Mouse (Mus musculus) liver, embryonic 15.5 days (tissue): ENCODE results near the gene 3110040M04Rik. TPM values are rescaled to one million over a fixed set of nuclear protein-coding genes. Genes with fewer than 3 reads are reported as not detected.

ENCODE experiments used
- ATAC-seq: fragments of 200-750 bp; cut with Nextera tagmentation; 2 replicates; pipeline ENCODE4 v1.8.0; 2017; ENCODE audit warnings: moderate number of reproducible peaks, mild to moderate bottlenecking, moderate library complexity; ENCODE audit not compliant: insufficient read depth
- H3K27ac ChIP-seq: fragments of 300-500 bp; sonication (generic); replicated peaks from 2 replicates; pipeline ENCODE4 v1.5.1; 2015; ENCODE audit warnings: mild to moderate bottlenecking, inconsistent platforms
- H3K27me3 ChIP-seq: fragments of 300-500 bp; sonication (generic); 2 replicates; pipeline ENCODE4 v1.6.1; 2015; ENCODE audit warnings: mild to moderate bottlenecking, inconsistent platforms
- H3K36me3 ChIP-seq: fragments of 300-500 bp; sonication (generic); replicated peaks from 2 replicates; pipeline ENCODE4 v1.6.1; 2015; ENCODE audit warnings: moderate library complexity, mild to moderate bottlenecking, inconsistent platforms
- H3K4me1 ChIP-seq: fragments of 300-500 bp; sonication (generic); replicated peaks from 2 replicates; pipeline ENCODE4 v1.6.1; 2015; ENCODE audit warnings: inconsistent platforms
- H3K4me2 ChIP-seq: fragments of 300-500 bp; sonication (generic); 2 replicates; pipeline ENCODE4 v1.6.1; 2015; ENCODE audit warnings: moderate library complexity, mild to moderate bottlenecking, inconsistent platforms
- H3K4me3 ChIP-seq: fragments of 300-500 bp; sonication (generic); replicated peaks from 2 replicates; pipeline ENCODE4 v1.5.1; 2015; ENCODE audit warnings: mild to moderate bottlenecking, inconsistent platforms
- H3K9ac ChIP-seq: fragments of 300-500 bp; sonication (generic); 2 replicates; pipeline ENCODE4 v1.6.1; 2015; ENCODE audit warnings: moderate library complexity, mild to moderate bottlenecking, inconsistent platforms
- H3K9me3 ChIP-seq: fragments of 300-500 bp; sonication (generic); replicated peaks from 2 replicates; pipeline ENCODE4 v1.6.1; 2016; ENCODE audit warnings: inconsistent platforms
- WGBS: fragments of 180-500 bp; shearing (Covaris S2); methylation state at CpG from one replicate; pipeline ENCODE4 v1.1.7; 2015; ENCODE audit warnings: mixed read lengths; ENCODE audit not compliant: insufficient replicate concordance; 5-methylcytosine and 5-hydroxymethylcytosine counted together
- polyA plus RNA-seq: library from polyadenylated mRNA; unstranded; fragments of >200 nt; fragmentation: Nextera tagmentation; extraction: Ambion mirVana; gene quantifications from 2 replicates; pipeline ENCODE4 v1.2.1, GENCODE M21; 2015

Gene 3110040M04Rik
- polyA plus RNA-seq, 1 experiment from 2014 or later: 0.39 TPM

DNA sequence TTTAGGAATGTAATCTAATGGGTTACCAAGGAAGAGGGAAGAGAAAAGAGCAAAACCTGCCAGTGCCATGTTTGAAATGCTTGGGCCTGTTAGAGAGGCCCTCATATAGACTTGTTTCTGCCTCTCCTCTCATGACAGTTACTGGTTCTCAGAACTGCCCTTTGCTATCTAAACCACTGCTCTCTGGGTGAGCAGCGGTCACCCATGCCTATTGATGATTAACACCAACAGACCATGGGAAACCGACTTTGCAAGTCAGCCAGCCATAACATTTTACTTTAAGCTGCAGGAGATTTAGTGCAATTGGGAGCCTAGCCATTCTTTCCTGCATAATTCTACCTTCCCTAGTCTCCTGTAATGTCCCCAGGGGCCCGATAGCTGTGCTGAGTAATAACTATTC lies 12.5 kb downstream of the 3110040M04Rik start:
- Histone ChIP-seq H3K4me1 (peaks cover 17% of the 10 kb centered on the region), H3K36me3 (no peaks in the 10 kb centered on the region), H3K4me3 (no peak overlapping the region), H3K4me2 (no peak overlapping the region), H3K9me3 (no peaks in the 10 kb centered on the region), H3K27ac (peak overlapping the region; percentile 1; the same call in 1 of the 2 replicates), H3K27me3 (no peaks in the 10 kb centered on the region), H3K9ac (no peak overlapping the region)
- peak; percentile 53; the same call in 1 of the 2 replicates for ATAC-seq
- WGBS: 30% methylated on average over 3 of the region's 3 CpGs

DNA sequence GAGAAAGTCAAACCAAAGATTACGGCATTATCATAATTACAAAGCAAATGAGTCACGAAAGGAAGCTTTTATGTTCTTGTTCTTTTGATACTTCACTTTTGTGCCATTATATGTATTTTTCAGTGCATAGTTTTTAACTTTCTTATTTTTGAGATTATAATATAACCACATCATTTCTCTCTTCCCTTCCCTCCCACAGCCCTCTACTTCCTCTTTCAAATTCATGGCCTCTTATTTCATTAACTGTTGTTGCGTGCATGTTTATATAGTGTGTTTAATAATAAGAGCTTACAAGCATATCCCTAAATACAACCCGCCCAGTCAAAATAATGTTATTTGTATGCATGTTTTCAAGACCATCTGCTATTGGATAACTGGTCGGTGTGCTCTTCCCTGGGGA lies 15.1 kb downstream of the 3110040M04Rik start:
- WGBS: 79% methylated on average over 5 of the region's 5 CpGs
- Histone ChIP-seq H3K27ac (no peak overlapping the region), H3K9me3 (no peaks in the 10 kb centered on the region), H3K4me2 (no peak overlapping the region), H3K9ac (no peak overlapping the region), H3K36me3 (no peaks in the 10 kb centered on the region), H3K4me1 (peaks cover 12% of the 10 kb centered on the region), H3K27me3 (no peaks in the 10 kb centered on the region), H3K4me3 (no peak overlapping the region)
- no peak for ATAC-seq

DNA sequence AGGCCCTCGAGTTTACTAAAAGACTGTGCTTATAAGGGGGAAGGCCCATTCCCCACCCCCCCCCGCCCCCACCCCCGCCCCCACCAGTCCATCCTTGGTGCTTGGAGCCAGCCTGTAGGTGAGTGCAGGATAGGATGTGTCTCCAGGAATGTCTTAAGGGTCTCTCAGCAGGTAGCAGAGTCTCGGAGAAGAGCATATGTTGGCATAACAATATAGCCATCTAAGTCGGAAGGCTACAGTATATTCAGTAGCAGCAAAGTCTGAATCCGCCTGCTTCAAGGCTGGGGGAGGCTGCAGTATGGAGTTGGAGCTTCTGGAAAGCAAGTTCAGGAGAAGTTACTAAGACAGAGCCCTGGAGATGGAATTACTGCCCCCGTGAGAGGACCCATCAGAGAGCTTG lies 16.2 kb downstream of the 3110040M04Rik start:
- no peaks in the 10 kb centered on the region for H3K27me3 ChIP-seq
- peaks cover 12% of the 10 kb centered on the region for H3K4me1 ChIP-seq
- no peak overlapping the region for H3K4me2 ChIP-seq
- 73% methylated on average over 7 of the region's 7 CpGs for WGBS
- H3K9ac ChIP-seq: no peak overlapping the region
- no peaks in the 10 kb centered on the region for H3K9me3 ChIP-seq
- H3K4me3 ChIP-seq: no peak overlapping the region
- no peak for ATAC-seq
- no peak overlapping the region for H3K27ac ChIP-seq
- no peaks in the 10 kb centered on the region for H3K36me3 ChIP-seq

DNA sequence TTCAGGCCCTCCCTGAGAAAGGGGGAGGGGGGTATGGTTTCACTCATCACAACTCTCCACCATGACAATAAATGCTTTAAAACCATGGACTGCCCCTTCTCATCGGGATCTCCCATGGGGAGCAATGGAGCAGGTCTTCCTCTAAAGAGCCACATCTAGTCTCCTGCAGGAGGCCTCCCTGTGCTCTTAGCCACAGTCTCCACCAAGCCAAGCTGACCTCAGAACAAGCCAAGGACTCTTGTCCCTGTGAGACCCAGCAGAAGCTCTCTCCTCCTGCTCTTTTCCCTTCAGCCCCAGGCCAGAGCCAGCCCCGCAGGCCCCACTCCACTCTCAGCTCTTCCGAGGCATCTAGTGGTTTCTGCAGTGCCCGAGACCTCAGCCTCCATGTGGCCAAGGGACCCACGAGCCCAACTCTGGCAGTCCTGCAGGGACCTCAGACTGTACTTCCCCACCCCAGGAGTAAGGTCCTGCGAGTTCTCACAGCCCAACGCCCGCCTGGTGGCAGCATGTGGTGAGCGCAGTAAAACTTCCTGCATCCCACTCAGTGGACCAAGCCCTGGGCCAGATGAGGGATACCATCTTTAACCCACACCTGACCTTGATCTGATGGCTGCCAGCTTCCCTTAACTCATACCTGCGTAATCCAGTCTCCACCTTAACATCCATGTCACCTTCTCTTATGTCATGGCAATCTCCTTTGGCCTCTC lies 18.8 kb downstream of the 3110040M04Rik start:
- H3K4me1 ChIP-seq: no peaks in the 10 kb centered on the region

DNA sequence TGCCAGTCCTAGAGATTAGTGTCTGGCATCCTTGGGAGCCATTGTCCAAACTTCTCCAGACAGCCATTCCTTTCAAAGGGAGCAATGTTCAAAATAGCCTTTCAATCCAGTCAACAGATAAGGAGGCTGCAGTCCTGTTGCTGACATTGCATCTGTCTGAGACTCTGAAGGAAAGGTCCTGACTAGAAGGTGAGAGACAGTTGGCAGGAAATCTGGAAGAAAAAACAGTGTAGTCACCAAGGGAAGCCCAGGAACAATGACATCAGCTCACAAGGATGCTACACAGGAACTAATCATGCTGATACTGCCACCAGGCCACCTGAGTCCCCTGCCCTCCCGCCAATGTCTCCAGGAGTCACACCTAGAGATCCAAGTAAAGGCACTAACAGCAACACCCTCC lies 19.5 kb downstream of the 3110040M04Rik start:
- Histone ChIP-seq H3K27me3 (no peaks in the 10 kb centered on the region), H3K4me3 (no peak overlapping the region), H3K27ac (no peak overlapping the region), H3K36me3 (no peaks in the 10 kb centered on the region), H3K4me1 (no peaks in the 10 kb centered on the region), H3K4me2 (no peak overlapping the region), H3K9me3 (no peaks in the 10 kb centered on the region), H3K9ac (no peak overlapping the region)
- WGBS: 36% methylated on average over 1 of the region's 1 CpGs
- no peak for ATAC-seq

More for the DNA sequence above, 18.8 kb downstream of the 3110040M04Rik start:
- no peak for ATAC-seq
- 60% methylated on average over 10 of the region's 10 CpGs for WGBS
- Histone ChIP-seq H3K9ac (no peak overlapping the region), H3K27ac (no peak overlapping the region), H3K36me3 (no peaks in the 10 kb centered on the region), H3K9me3 (no peaks in the 10 kb centered on the region), H3K4me2 (no peak overlapping the region), H3K4me3 (no peak overlapping the region), H3K27me3 (no peaks in the 10 kb centered on the region)

DNA sequence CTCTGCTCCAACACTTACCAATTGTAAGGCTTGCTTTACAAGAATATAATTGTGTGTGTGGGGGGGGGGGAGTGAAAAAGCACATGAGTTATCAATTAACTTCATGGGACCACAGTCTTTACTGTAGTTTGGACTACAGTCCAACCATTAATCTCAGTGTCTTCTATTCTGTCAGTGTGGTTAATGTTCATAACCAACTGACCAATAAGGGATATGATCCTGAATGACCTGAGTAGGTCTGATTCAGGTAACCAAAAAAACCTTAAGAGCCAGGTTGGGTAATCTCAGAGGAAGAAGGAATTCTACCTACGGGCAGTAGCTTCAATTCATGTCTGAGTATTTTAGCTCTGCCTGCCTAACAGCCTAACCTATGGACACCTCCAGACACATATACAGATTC lies 20.6 kb downstream of the 3110040M04Rik start:
- no peaks in the 10 kb centered on the region for H3K36me3 ChIP-seq
- H3K27ac ChIP-seq: no peak overlapping the region
- WGBS: 49% methylated on average over 1 of the region's 1 CpGs

DNA sequence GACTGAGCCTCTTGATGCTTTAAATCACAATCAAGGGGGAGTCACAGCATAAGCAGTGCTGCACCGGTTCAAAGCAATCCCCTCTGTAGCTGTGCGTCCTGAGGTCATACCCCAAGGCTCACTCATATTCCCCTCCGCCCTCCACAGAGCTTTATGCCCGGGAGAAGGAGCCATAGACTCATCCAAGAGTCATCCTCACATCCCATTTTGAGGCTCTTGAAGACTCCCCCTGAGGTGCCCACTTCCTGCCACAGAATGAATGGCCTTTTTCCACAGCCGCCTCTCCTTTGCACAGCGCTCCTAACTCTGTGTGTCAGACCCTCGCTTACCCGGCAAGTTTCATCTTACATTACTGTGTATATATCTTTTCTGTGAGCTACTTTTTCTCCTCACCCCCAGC lies 23.6 kb downstream of the 3110040M04Rik start:
- 52% methylated on average over 8 of the region's 8 CpGs for WGBS
- Histone ChIP-seq H3K4me3 (no peak overlapping the region), H3K36me3 (no peaks in the 10 kb centered on the region), H3K4me1 (no peaks in the 10 kb centered on the region), H3K9me3 (no peaks in the 10 kb centered on the region), H3K27ac (no peak overlapping the region), H3K4me2 (no peak overlapping the region), H3K27me3 (no peaks in the 10 kb centered on the region), H3K9ac (no peak overlapping the region)
- ATAC-seq: no peak

More for the DNA sequence above, 20.6 kb downstream of the 3110040M04Rik start:
- ATAC-seq: no peak
- H3K9ac ChIP-seq: no peak overlapping the region
- no peak overlapping the region for H3K4me3 ChIP-seq
- no peaks in the 10 kb centered on the region for H3K9me3 ChIP-seq
- no peaks in the 10 kb centered on the region for H3K4me1 ChIP-seq
- no peak overlapping the region for H3K4me2 ChIP-seq
- no peaks in the 10 kb centered on the region for H3K27me3 ChIP-seq

DNA sequence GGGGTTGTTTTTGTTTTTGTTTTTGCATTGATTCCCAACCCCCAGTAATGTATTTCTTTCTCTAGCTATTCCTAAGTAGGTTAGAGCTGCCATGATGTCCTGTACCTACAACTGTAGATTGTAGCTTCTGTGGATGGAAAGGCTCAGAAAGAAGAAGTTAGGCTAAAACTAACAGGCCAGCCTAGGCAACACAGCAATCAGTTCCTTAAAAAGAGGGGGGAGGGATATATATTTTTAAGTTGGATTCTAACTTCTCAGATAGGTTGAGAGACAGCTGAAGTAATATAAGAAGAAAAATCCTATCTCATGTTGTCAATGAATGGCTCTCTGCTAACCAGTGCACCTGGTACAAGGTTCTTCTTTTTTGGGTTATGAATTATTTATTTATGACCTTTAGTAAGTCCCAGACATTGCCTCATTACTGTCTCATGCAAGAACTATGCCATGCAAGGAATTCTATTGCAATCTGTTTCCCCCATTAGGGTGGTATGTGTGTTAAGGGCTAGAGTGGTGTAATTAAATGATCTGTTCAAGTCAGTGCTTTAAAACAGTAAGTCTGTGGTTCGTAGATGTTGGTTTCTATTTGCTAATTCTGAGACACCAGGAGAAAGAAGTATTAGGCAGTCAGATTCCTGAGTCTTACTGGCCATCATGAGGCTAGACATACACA lies 24.5 kb downstream of the 3110040M04Rik start:
- 35% methylated on average over 1 of the region's 1 CpGs for WGBS
- Histone ChIP-seq H3K36me3 (no peaks in the 10 kb centered on the region), H3K27ac (no peak overlapping the region)

DNA sequence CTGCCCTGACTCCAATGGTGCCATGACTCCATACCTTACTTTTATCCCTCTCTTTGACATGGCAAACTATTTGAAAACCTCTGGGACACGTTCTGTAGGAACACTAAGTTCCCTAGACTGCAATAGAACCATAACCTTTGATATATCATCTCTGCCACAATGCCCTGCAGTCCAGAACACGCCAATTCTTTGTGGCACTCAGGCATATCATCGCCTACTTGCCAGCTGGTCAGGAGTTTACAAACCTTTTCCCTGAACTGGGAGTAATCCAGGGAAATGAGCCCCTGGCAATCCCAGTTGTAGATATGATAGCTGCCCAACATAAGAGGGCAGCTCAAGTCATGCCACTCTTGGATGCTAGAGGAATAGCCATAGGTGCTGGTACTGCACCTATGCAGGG lies 28.4 kb downstream of the 3110040M04Rik start:
- 59% methylated on average over 3 of the region's 3 CpGs for WGBS
- no peaks in the 10 kb centered on the region for H3K36me3 ChIP-seq
- ATAC-seq: no peak
- no peak overlapping the region for H3K4me2 ChIP-seq
- H3K9ac ChIP-seq: no peak overlapping the region
- H3K27ac ChIP-seq: no peak overlapping the region
- H3K27me3 ChIP-seq: no peaks in the 10 kb centered on the region
- no peak overlapping the region for H3K4me3 ChIP-seq
- no peaks in the 10 kb centered on the region for H3K4me1 ChIP-seq
- H3K9me3 ChIP-seq: no peaks in the 10 kb centered on the region

More for the DNA sequence above, 24.5 kb downstream of the 3110040M04Rik start:
- H3K4me3 ChIP-seq: no peak overlapping the region
- ATAC-seq: no peak
- H3K4me2 ChIP-seq: no peak overlapping the region
- no peaks in the 10 kb centered on the region for H3K9me3 ChIP-seq
- H3K4me1 ChIP-seq: no peaks in the 10 kb centered on the region
- H3K9ac ChIP-seq: no peak overlapping the region
- no peaks in the 10 kb centered on the region for H3K27me3 ChIP-seq

DNA sequence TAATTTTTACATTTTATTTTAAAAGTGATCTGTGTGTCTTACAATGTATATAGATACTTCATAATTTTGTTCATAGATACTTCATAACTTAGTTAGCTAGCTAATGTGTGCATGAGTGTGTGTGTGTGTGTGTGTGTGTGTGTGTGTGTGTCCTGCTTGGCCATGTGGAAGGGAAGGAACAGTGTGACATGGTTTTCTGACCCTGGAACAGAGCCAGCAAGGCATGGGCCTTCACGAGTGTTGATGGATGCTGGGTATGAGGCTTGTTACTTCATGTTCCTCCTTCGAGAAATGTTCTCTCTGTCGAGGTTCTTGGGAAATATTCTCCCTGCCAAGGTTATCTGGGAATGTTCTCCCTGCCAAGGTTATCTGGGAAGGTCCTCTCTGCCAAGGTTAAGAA lies 29.8 kb downstream of the 3110040M04Rik start:
- no peaks in the 10 kb centered on the region for H3K27me3 ChIP-seq
- H3K9ac ChIP-seq: no peak overlapping the region
- WGBS: 62% methylated on average over 3 of the region's 3 CpGs
- H3K27ac ChIP-seq: no peak overlapping the region
- no peak overlapping the region for H3K4me3 ChIP-seq
- H3K9me3 ChIP-seq: no peaks in the 10 kb centered on the region
- H3K36me3 ChIP-seq: no peaks in the 10 kb centered on the region
- peaks cover 7% of the 10 kb centered on the region; the same call in 1 of the 2 replicates for H3K4me1 ChIP-seq
- ATAC-seq: no peak
- no peak overlapping the region for H3K4me2 ChIP-seq

DNA sequence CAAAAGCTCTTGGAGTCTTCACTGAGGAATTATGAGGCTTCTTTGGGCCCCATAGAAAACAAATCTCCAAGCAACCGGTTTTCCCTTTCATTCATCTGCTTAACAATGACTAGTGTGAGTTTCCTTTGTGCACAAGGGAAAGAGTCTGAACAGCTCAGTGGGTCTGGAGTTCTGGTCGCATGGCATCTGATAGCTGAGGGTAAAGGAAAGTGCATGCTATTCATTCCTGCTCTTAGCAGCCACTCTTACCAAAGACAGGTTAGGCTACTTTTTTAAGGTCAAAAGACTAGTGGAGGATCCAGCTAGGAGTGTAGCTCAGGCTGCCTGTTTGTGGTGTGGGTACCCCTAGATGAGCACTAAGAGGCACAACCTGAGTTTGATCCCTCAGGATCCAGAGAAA lies 31.7 kb downstream of the 3110040M04Rik start:
- no peak for ATAC-seq

More for the DNA sequence above, 31.7 kb downstream of the 3110040M04Rik start:
- no peak overlapping the region for H3K9ac ChIP-seq
- H3K4me2 ChIP-seq: no peak overlapping the region
- no peaks in the 10 kb centered on the region for H3K27me3 ChIP-seq
- no peaks in the 10 kb centered on the region for H3K9me3 ChIP-seq
- no peak overlapping the region for H3K4me3 ChIP-seq
- H3K4me1 ChIP-seq: peaks cover 7% of the 10 kb centered on the region; the same call in 1 of the 2 replicates
- no peaks in the 10 kb centered on the region for H3K36me3 ChIP-seq
- H3K27ac ChIP-seq: no peak overlapping the region
- WGBS: 59% methylated on average over 2 of the region's 2 CpGs
